Mouse (Mus musculus): ENCODE results near the gene Snx30. TPM values are rescaled to one million over a fixed set of nuclear protein-coding genes. Genes with fewer than 3 reads are reported as not detected.

Snx30 gene
- polyA plus RNA-seq, 1 experiment from 2014 or later: 13.4 TPM

GRCm38 (mm10) chr4:59816477-59816876 lies 10.8 kb downstream of the Snx30 start:
- ATAC-seq (ENCODE audit: low FRiP score): no peak
- Histone ChIP-seq H3K9me3 (no peaks in the 10 kb centered on the region), H3K27ac (no peak overlapping the region), H3K36me3 (replicated peaks) (no peaks in the 10 kb centered on the region), H3K9ac (no peak overlapping the region), H3K27me3 (no peaks in the 10 kb centered on the region), H3K4me2 (no peak overlapping the region), H3K4me1 (peaks cover 32% of the 10 kb centered on the region), H3K4me3 (replicated peaks) (no peak overlapping the region)
- 70% methylated on average over 9 of the region's 9 CpGs for WGBS

- Histone ChIP-seq H3K27ac (peak overlapping the region; percentile 57; the same call in 1 of the 2 replicates), H3K36me3 (replicated peaks) (no peaks in the 10 kb centered on the region), H3K4me3 (replicated peaks) (no peak overlapping the region), H3K4me1 (peaks cover 32% of the 10 kb centered on the region), H3K9ac (no peak overlapping the region), H3K4me2 (no peak overlapping the region), H3K9me3 (no peaks in the 10 kb centered on the region), H3K27me3 (no peaks in the 10 kb centered on the region)
- no peak for ATAC-seq (ENCODE audit: low FRiP score)
- 70% methylated on average over 5 of the region's 5 CpGs for WGBS
Observed at GRCm38 (mm10) chr4:59817790-59818189, 12.2 kb downstream of the Snx30 start.

- peak overlapping the region; percentile 83 for H3K27ac ChIP-seq
- H3K9ac ChIP-seq: no peak overlapping the region
- no peak overlapping the region for H3K4me3 ChIP-seq (replicated peaks)
- 55% methylated on average over 10 of the region's 10 CpGs for WGBS
- H3K36me3 ChIP-seq (replicated peaks): no peaks in the 10 kb centered on the region
- H3K4me2 ChIP-seq: no peak overlapping the region
- peaks cover 35% of the 10 kb centered on the region for H3K4me1 ChIP-seq
- H3K9me3 ChIP-seq: no peaks in the 10 kb centered on the region
- H3K27me3 ChIP-seq: no peaks in the 10 kb centered on the region
- no peak for ATAC-seq (ENCODE audit: low FRiP score)
Observed at GRCm38 (mm10) chr4:59818498-59818897, 12.9 kb downstream of the Snx30 start.

- Histone ChIP-seq H3K9ac (no peak overlapping the region), H3K4me1 (peaks cover 37% of the 10 kb centered on the region), H3K4me3 (replicated peaks) (no peak overlapping the region), H3K36me3 (replicated peaks) (no peaks in the 10 kb centered on the region), H3K9me3 (no peaks in the 10 kb centered on the region), H3K27me3 (no peaks in the 10 kb centered on the region), H3K4me2 (peak overlapping the region; percentile 31), H3K27ac (peak overlapping the region; percentile 83)
- peak; percentile 69 for ATAC-seq (ENCODE audit: low FRiP score)
- WGBS: 32% methylated on average over 7 of the region's 7 CpGs
Observed at GRCm38 (mm10) chr4:59819054-59819472, 13.4 kb downstream of the Snx30 start.

- no peaks in the 10 kb centered on the region for H3K36me3 ChIP-seq (replicated peaks)
- no peaks in the 10 kb centered on the region for H3K9me3 ChIP-seq
- peak overlapping the region; percentile 83 for H3K27ac ChIP-seq
- 13% methylated on average over 12 of the region's 12 CpGs for WGBS
- H3K4me1 ChIP-seq: peaks cover 37% of the 10 kb centered on the region
- no peaks in the 10 kb centered on the region for H3K27me3 ChIP-seq
- H3K4me3 ChIP-seq (replicated peaks): no peak overlapping the region
- H3K4me2 ChIP-seq: peak overlapping the region; percentile 31
- ATAC-seq (ENCODE audit: low FRiP score): peak; percentile 93
- no peak overlapping the region for H3K9ac ChIP-seq
Observed at GRCm38 (mm10) chr4:59819477-59820022, 13.9 kb downstream of the Snx30 start.

- no peak overlapping the region for H3K4me3 ChIP-seq (replicated peaks)
- no peak overlapping the region for H3K27ac ChIP-seq
- no peak for ATAC-seq (ENCODE audit: low FRiP score)
- WGBS: 95% methylated on average over 1 of the region's 1 CpGs
- peaks cover 29% of the 10 kb centered on the region for H3K4me1 ChIP-seq
- no peaks in the 10 kb centered on the region for H3K9me3 ChIP-seq
- no peaks in the 10 kb centered on the region for H3K36me3 ChIP-seq (replicated peaks)
- H3K9ac ChIP-seq: no peak overlapping the region
- H3K27me3 ChIP-seq: no peaks in the 10 kb centered on the region
- no peak overlapping the region for H3K4me2 ChIP-seq
Observed at GRCm38 (mm10) chr4:59821516-59821915, 15.9 kb downstream of the Snx30 start.

- Histone ChIP-seq H3K4me3 (replicated peaks) (no peak overlapping the region), H3K27ac (no peak overlapping the region), H3K4me1 (peaks cover 29% of the 10 kb centered on the region), H3K27me3 (no peaks in the 10 kb centered on the region), H3K4me2 (no peak overlapping the region), H3K9me3 (no peaks in the 10 kb centered on the region), H3K36me3 (replicated peaks) (no peaks in the 10 kb centered on the region), H3K9ac (no peak overlapping the region)
- no peak for ATAC-seq (ENCODE audit: low FRiP score)
- 91% methylated on average over 4 of the region's 4 CpGs for WGBS
Observed at GRCm38 (mm10) chr4:59822119-59822518, 16.5 kb downstream of the Snx30 start.

GRCm38 (mm10) chr4:59823470-59823869 lies 17.8 kb downstream of the Snx30 start:
- H3K4me2 ChIP-seq: no peak overlapping the region
- ATAC-seq (ENCODE audit: low FRiP score): no peak
- no peaks in the 10 kb centered on the region for H3K27me3 ChIP-seq
- no peak overlapping the region for H3K4me3 ChIP-seq (replicated peaks)
- peaks cover 21% of the 10 kb centered on the region for H3K4me1 ChIP-seq
- no peak overlapping the region for H3K27ac ChIP-seq
- no peaks in the 10 kb centered on the region for H3K9me3 ChIP-seq
- 67% methylated on average over 7 of the region's 7 CpGs for WGBS
- H3K9ac ChIP-seq: no peak overlapping the region
- H3K36me3 ChIP-seq (replicated peaks): no peaks in the 10 kb centered on the region

- no peaks in the 10 kb centered on the region for H3K27me3 ChIP-seq
- no peaks in the 10 kb centered on the region for H3K9me3 ChIP-seq
- no peak overlapping the region for H3K9ac ChIP-seq
- H3K4me3 ChIP-seq (replicated peaks): no peak overlapping the region
- no peak overlapping the region for H3K4me2 ChIP-seq
- WGBS: 92% methylated on average over 5 of the region's 5 CpGs
- no peaks in the 10 kb centered on the region for H3K36me3 ChIP-seq (replicated peaks)
- ATAC-seq (ENCODE audit: low FRiP score): no peak
- peaks cover 7% of the 10 kb centered on the region for H3K4me1 ChIP-seq
- no peak overlapping the region for H3K27ac ChIP-seq
Observed at GRCm38 (mm10) chr4:59824860-59825259, 19.2 kb downstream of the Snx30 start.

- H3K27ac ChIP-seq: no peak overlapping the region
- no peak for ATAC-seq (ENCODE audit: low FRiP score)
- no peak overlapping the region for H3K9ac ChIP-seq
- H3K4me1 ChIP-seq: 0 out of 2 replicates have a peak, but pooled peaks cover 5% of the 10 kb centered on the region
- H3K4me3 ChIP-seq (replicated peaks): no peak overlapping the region
- WGBS: 89% methylated on average over 6 of the region's 6 CpGs
- no peaks in the 10 kb centered on the region for H3K36me3 ChIP-seq (replicated peaks)
- no peaks in the 10 kb centered on the region for H3K27me3 ChIP-seq
- H3K9me3 ChIP-seq: no peaks in the 10 kb centered on the region
- H3K4me2 ChIP-seq: no peak overlapping the region
Observed at GRCm38 (mm10) chr4:59825634-59826033, 20.0 kb downstream of the Snx30 start.

- no peaks in the 10 kb centered on the region for H3K9me3 ChIP-seq
- no peak overlapping the region for H3K4me2 ChIP-seq
- no peak for ATAC-seq (ENCODE audit: low FRiP score)
- H3K4me3 ChIP-seq (replicated peaks): no peak overlapping the region
- WGBS: 94% methylated on average over 5 of the region's 5 CpGs
- no peaks in the 10 kb centered on the region for H3K36me3 ChIP-seq (replicated peaks)
- H3K27me3 ChIP-seq: no peaks in the 10 kb centered on the region
- H3K27ac ChIP-seq: no peak overlapping the region
- 0 out of 2 replicates have a peak, but pooled peaks cover 5% of the 10 kb centered on the region for H3K4me1 ChIP-seq
- H3K9ac ChIP-seq: no peak overlapping the region
Observed at GRCm38 (mm10) chr4:59826381-59826780, 20.7 kb downstream of the Snx30 start.

GRCm38 (mm10) chr4:59829072-59829471 lies 23.4 kb downstream of the Snx30 start:
- Histone ChIP-seq H3K9me3 (no peaks in the 10 kb centered on the region), H3K4me1 (no peaks in the 10 kb centered on the region), H3K27me3 (no peaks in the 10 kb centered on the region), H3K27ac (no peak overlapping the region), H3K4me3 (replicated peaks) (no peak overlapping the region), H3K36me3 (replicated peaks) (no peaks in the 10 kb centered on the region), H3K9ac (no peak overlapping the region), H3K4me2 (no peak overlapping the region)
- 86% methylated on average over 4 of the region's 4 CpGs for WGBS
- ATAC-seq (ENCODE audit: low FRiP score): no peak

GRCm38 (mm10) chr4:59831038-59831437 lies 25.4 kb downstream of the Snx30 start:
- H3K9me3 ChIP-seq: no peaks in the 10 kb centered on the region
- 85% methylated on average over 5 of the region's 5 CpGs for WGBS
- 0 out of 2 replicates have a peak, but pooled peaks cover 5% of the 10 kb centered on the region for H3K36me3 ChIP-seq (replicated peaks)
- no peak overlapping the region for H3K9ac ChIP-seq
- no peak overlapping the region for H3K27ac ChIP-seq
- ATAC-seq (ENCODE audit: low FRiP score): no peak
- H3K4me2 ChIP-seq: no peak overlapping the region
- no peaks in the 10 kb centered on the region for H3K4me1 ChIP-seq
- H3K4me3 ChIP-seq (replicated peaks): no peak overlapping the region
- H3K27me3 ChIP-seq: no peaks in the 10 kb centered on the region
